Mouse (Mus musculus) heart, embryonic 13.5 days (tissue): ENCODE data around the gene Lgi1. TPM values are rescaled to one million over a fixed set of nuclear protein-coding genes. Genes with fewer than 3 reads are reported as not detected.
A peak's percentile ranks its signal among the peaks of the same experiment; 100 is the strongest.

Experiments
- ATAC-seq: fragments of 200-750 bp; cut with Nextera tagmentation; 2 replicates; pipeline ENCODE4 v1.8.0; 2017; ENCODE audit warnings: moderate TSS enrichment; ENCODE audit not compliant: insufficient number of reproducible peaks, low FRiP score, low TSS enrichment; ENCODE audit errors: extremely low read depth
- H3K27ac ChIP-seq: fragments of 300-500 bp; sonication (generic); replicated peaks from 2 replicates; pipeline ENCODE4 v1.5.1; 2015; ENCODE audit warnings: moderate library complexity, mild to moderate bottlenecking, inconsistent platforms
- H3K27me3 ChIP-seq: fragments of 300-500 bp; sonication (generic); replicated peaks from 2 replicates; pipeline ENCODE4 v1.6.1; 2015; ENCODE audit warnings: mild to moderate bottlenecking, inconsistent platforms
- H3K36me3 ChIP-seq: fragments of 300-500 bp; sonication (generic); 2 replicates; pipeline ENCODE4 v1.6.1; 2015; ENCODE audit warnings: mild to moderate bottlenecking, inconsistent platforms
- H3K4me1 ChIP-seq: fragments of 300-500 bp; sonication (generic); 2 replicates; pipeline ENCODE4 v1.6.1; 2015; ENCODE audit warnings: inconsistent platforms
- H3K4me2 ChIP-seq: fragments of 300-500 bp; sonication (generic); 2 replicates; pipeline ENCODE4 v1.6.1; 2015; ENCODE audit warnings: inconsistent platforms, mild to moderate bottlenecking, moderate library complexity
- H3K4me3 ChIP-seq: fragments of 300-500 bp; sonication (generic); 2 replicates; pipeline ENCODE4 v1.5.1; 2015; ENCODE audit warnings: moderate library complexity, mild to moderate bottlenecking, inconsistent platforms
- H3K9ac ChIP-seq: fragments of 300-500 bp; sonication (generic); 2 replicates; pipeline ENCODE4 v1.6.1; 2015; ENCODE audit warnings: inconsistent platforms, mild to moderate bottlenecking, moderate library complexity
- H3K9me3 ChIP-seq: fragments of 300-500 bp; sonication (generic); 2 replicates; pipeline ENCODE4 v1.6.1; 2016; ENCODE audit warnings: inconsistent platforms
- WGBS: fragments of 180-500 bp; shearing (Covaris S2); methylation state at CpG from one replicate; pipeline ENCODE4 v1.1.7; 2015; ENCODE audit warnings: mixed read lengths; 5-methylcytosine and 5-hydroxymethylcytosine counted together
- polyA plus RNA-seq: library from polyadenylated mRNA; unstranded; fragments of >200 nt; fragmentation: Nextera tagmentation; extraction: Ambion mirVana; gene quantifications from 2 replicates; pipeline ENCODE4 v1.2.1, GENCODE M21; 2015

Lgi1 gene
- 0.05 TPM in 1 of 2 replicates, not detected in the other for polyA plus RNA-seq

DNA sequence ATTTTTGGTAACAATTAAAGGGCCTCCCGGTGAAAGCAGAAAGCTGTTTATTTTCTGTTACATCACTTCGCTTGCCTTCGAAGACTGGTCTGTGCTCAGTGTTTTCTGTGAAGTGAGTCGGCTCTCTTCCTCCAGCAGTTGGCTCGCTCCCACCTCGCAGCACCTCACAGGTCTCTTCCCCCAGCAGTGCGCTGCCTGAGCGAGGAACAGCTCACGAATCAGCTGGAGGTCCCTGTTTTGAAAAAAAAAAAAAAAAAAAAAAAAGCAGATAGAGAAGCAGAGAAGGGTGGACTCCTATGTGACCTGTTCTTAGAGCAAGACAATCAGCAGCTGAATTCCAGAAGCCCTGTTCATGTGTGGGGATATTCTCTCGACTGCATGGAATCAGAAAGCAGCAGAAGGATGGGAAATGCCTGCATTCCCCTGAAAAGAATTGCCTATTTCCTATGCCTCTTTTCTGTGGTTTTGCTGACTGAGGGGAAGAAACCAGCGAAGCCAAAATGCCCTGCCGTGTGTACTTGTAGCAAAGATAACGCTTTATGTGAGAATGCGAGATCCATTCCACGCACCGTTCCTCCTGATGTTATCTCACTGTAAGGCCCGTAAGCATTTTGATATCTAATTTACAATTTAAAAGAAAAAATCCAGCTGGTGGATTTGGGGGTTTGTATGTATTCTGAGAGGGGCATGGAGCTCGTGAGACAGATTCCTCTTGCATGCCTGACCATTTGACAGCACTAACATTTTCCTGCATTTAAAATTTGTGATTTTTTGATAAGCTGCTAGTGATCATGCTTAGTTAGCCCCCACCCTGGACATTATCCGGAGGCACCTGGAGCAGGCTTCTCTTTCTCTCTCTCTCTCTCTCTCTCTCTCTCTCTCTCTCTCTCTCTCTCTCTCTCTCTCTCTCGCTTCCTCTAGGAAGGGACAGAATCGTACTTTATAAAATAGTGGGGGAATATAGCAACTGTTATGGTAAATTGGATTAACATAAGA, at the start of gene Lgi1:
Gene Lgi1, plus strand, starts transcription at position 32 of the 996 bp plus-strand sequence.
- Histone ChIP-seq H3K27me3 (peaks cover 22% of the 10 kb centered on the region; the same call in 1 of the 2 replicates), H3K9me3 (no peaks in the 10 kb centered on the region), H3K36me3 (no peaks in the 10 kb centered on the region), H3K4me2 (peak within 1 kb of the TSS; percentile 65), H3K9ac (peak within 1 kb of the TSS; percentile 56), H3K4me3 (peak within 1 kb of the TSS; percentile 32), H3K27ac (no peak within 1 kb of the TSS), H3K4me1 (peaks cover 11% of the 10 kb centered on the region)
- ATAC-seq = no peak
- WGBS = 22% methylated on average over 21 of the region's 21 CpGs

DNA sequence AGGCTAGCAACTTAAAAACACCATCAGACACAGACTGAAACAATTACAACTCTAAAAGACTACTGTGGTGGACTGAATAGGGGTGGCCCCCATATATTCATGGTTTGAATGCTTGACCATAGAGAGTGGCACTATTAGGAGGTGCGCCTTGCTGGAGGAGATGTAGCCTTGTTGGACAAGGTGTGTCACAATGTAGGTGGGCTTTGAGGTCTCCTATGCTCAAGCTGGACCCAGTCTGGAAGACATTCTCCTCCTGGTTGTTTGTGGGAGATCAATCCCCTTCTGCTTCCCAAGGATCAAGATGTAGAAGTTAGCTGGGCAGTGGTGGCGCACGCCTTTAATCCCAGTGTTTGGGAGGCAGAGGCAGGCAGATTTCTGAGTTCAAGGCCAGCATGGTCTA, 46.6 kb upstream of the Lgi1 start:
- H3K4me3 ChIP-seq = no peak overlapping the region
- H3K27ac ChIP-seq = no peak overlapping the region
- H3K36me3 ChIP-seq = peaks cover 45% of the 10 kb centered on the region
- H3K27me3 ChIP-seq = no peaks in the 10 kb centered on the region
- H3K4me2 ChIP-seq = no peak overlapping the region
- H3K9me3 ChIP-seq = no peaks in the 10 kb centered on the region
- peaks cover 2% of the 10 kb centered on the region for H3K4me1 ChIP-seq
- no peak for ATAC-seq
- 96% methylated on average over 3 of the region's 3 CpGs for WGBS
- H3K9ac ChIP-seq = no peak overlapping the region

DNA sequence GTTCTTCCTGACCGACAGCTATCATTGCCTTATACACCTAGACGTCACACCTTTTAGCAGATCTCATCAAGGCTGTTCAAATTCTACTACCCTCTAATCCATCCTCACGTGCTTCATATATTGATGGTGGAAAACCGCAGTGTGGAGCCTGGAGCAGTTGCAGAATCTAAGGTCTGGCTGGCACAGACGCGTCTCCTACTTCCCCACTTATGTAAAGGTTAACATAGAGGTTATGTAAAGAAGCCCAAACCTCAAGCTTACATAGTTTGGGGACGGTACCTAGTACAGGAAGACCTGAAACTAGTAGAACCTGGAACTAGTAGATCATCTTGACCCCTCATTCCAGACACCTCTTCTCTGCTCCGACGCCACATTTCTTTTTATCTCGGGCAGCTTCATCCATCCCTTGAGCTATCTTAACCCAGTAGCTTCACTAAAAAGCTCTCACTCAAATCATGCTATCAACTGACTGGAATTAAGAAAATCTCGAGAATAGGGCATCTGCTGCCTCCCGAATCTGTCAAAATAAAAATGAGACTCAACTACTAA, 40.9 kb upstream of the Lgi1 start:
- Histone ChIP-seq H3K27me3 (no peaks in the 10 kb centered on the region), H3K36me3 (peaks cover 10% of the 10 kb centered on the region), H3K4me3 (peak overlapping the region; percentile 86), H3K9me3 (no peaks in the 10 kb centered on the region), H3K9ac (peak overlapping the region; percentile 86), H3K4me1 (peaks cover 14% of the 10 kb centered on the region), H3K27ac (peak overlapping the region; percentile 89), H3K4me2 (peak overlapping the region; percentile 81)
- WGBS = 12% methylated on average over 12 of the region's 12 CpGs
- ATAC-seq = 0 out of 2 replicates have a peak, but pooled peaks have one; percentile 31

DNA sequence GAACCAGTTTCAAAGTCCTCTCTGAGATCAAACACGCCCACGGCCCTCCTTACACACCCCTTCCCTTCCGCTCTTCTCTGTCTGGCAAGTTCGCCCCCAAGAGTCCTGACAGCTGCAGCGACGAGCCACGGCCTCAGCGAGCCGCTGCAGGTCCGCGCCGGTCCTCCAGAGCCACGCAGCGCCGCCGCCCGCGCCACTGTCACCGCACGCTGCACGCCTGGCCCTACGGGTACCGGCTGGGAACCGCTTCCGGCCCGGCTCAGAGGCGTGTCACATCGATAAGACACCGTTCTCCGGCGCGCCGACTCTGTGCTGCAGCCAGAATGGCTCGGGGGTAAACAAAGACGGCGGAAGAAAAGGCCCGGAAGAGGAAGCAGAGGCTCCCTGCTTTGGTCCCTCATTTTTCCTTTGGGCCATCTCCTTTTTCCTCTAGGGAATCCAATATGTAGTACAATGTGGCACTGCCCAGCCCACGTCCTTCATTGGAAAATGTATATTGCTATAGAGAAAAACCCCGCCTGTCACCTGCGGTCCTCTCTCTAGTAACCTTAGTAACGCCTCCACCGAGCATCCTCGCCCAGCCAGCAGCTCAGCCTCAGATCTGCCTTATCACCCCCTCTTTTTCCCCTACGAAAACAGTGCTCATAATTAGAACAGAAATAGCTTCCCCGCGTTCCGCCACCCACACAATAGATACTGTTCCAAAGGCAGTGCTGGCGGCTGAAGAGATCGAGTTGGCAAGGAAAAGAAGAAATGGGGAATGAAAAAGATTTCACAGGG, 40.2 kb upstream of the Lgi1 start, which contains the start of gene Fra10ac1:
Gene Fra10ac1, minus strand, starts transcription at position 252 of the 780 bp plus-strand sequence.
- Histone ChIP-seq H3K27ac (peak within 1 kb of the TSS; percentile 89), H3K4me2 (peak within 1 kb of the TSS; percentile 81), H3K9ac (peak within 1 kb of the TSS; percentile 86), H3K9me3 (no peaks in the 10 kb centered on the region), H3K36me3 (peaks cover 5% of the 10 kb centered on the region), H3K4me1 (peaks cover 14% of the 10 kb centered on the region), H3K4me3 (peak within 1 kb of the TSS; percentile 86), H3K27me3 (no peaks in the 10 kb centered on the region)
- peak; percentile 85 for ATAC-seq
- 0% methylated on average over 49 of the region's 49 CpGs for WGBS

DNA sequence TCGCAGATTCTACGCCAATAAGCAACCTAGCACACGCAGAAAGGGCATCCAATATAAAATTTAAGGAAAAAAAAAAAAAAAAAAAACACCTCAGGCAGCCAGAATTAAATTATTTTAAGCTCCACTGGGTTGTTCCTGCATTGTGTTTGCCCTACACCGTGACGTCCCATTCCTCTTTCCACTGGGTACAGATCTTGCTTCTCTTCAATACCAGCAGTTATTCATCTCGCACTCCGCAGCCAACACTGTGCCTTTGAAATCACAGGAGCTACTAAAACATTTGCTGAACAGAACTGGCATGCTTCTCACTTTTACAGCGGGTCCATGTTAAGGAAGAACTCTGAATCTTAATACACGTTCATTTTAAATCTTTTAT, 39.7 kb upstream of the Lgi1 start:
- Histone ChIP-seq H3K9ac (peak overlapping the region; percentile 86), H3K4me1 (peaks cover 14% of the 10 kb centered on the region), H3K4me2 (peak overlapping the region; percentile 81), H3K27me3 (no peaks in the 10 kb centered on the region), H3K4me3 (peak overlapping the region; percentile 86), H3K27ac (peak overlapping the region; percentile 89), H3K36me3 (peaks cover 2% of the 10 kb centered on the region), H3K9me3 (no peaks in the 10 kb centered on the region; the same call in none of the 2 replicates)
- WGBS = 23% methylated on average over 9 of the region's 9 CpGs
- no peak for ATAC-seq

DNA sequence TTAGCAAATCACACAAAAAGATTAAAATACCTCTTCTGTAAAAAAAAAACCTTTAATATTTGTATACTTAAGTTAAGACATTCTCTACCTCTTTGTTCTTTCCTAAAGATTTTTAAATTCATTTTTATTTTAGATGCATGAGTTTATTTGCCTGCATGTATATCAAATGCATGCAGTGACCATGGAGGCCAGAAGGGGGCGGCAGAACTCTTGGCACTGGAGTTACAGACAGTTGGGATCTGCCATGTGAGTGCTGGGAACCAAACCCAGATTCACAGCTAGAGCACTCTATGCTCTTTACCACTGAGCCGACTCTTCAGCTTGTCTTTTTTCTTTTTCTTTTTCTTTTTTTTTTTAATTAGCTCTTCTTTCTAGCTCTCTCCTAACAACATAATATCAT, 35.6 kb upstream of the Lgi1 start:
- Histone ChIP-seq H3K27ac (no peak overlapping the region), H3K4me2 (no peak overlapping the region), H3K9me3 (no peaks in the 10 kb centered on the region; the same call in none of the 2 replicates), H3K4me3 (no peak overlapping the region), H3K9ac (no peak overlapping the region), H3K36me3 (no peaks in the 10 kb centered on the region), H3K27me3 (no peaks in the 10 kb centered on the region), H3K4me1 (peaks cover 5% of the 10 kb centered on the region; the same call in 1 of the 2 replicates)
- 50% methylated on average over 2 of the region's 2 CpGs for WGBS
- ATAC-seq = no peak

DNA sequence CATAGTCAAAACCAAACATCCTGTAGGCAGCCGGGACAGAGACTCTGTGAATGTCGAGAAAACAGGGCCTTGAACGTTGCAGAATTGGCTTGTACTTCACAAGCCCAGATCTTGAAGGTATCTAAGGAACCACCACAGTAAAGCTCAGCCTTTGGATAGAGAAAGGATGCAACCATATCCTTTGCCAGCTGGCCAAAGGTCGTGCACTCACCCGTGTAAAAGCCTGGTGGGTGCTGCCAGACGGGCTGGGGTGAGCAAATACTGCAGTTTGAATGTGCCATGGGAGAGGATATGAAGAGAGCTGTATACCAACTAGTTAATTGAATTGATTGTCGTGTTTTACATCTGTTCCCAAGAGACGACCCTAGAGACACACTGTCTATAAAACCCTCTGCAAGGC, 32.2 kb upstream of the Lgi1 start:
- ATAC-seq = no peak
- Histone ChIP-seq H3K4me2 (no peak overlapping the region), H3K9me3 (no peaks in the 10 kb centered on the region; the same call in none of the 2 replicates), H3K27ac (no peak overlapping the region), H3K27me3 (no peaks in the 10 kb centered on the region), H3K36me3 (no peaks in the 10 kb centered on the region), H3K9ac (no peak overlapping the region), H3K4me1 (no peaks in the 10 kb centered on the region), H3K4me3 (no peak overlapping the region)
- WGBS = 64% methylated on average over 8 of the region's 8 CpGs

DNA sequence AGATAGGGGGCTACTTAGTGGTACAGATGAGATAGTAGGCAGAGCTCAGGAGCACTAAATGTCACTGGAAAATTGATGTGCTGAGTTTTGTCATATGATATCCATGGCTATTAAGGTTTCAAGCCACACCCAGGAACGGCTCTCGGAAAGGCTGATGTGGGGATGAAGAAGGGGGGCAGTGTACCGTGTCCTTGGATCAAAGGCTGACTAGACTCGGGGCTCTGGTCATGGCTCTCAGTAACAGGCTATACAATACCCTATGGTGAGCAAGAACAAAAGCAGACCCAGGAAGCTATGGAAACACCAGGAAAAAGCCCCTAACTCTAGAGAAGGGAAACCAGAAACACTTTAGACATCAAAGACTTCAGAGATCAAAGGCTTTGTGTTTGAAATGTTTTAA, 31.8 kb upstream of the Lgi1 start:
- no peak for ATAC-seq
- no peak overlapping the region for H3K4me3 ChIP-seq
- H3K9ac ChIP-seq = no peak overlapping the region
- no peak overlapping the region for H3K4me2 ChIP-seq
- no peaks in the 10 kb centered on the region for H3K4me1 ChIP-seq
- WGBS = 57% methylated on average over 4 of the region's 4 CpGs
- H3K36me3 ChIP-seq = no peaks in the 10 kb centered on the region
- H3K9me3 ChIP-seq = no peaks in the 10 kb centered on the region; the same call in none of the 2 replicates
- H3K27me3 ChIP-seq = no peaks in the 10 kb centered on the region
- no peak overlapping the region for H3K27ac ChIP-seq

DNA sequence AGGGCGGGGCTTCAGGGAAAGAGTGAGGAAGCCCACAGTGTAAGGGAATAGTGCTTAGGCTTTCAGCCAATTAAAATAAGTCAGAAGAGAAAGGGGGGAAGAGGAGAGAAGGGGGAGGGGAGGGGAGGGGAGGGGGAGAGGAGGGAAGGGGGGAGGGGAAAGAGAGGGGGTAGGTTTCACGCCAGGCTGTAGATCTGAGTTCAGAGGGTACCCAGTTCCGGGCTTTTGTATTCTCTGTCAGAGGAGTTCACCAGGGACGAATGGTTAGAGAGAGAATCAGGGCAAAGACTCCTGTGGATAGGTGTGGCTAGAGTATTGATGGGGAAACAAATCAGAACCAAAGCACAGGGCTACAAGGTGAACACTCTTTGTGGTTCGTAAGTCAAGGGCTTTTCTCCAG, 27.8 kb upstream of the Lgi1 start:
- Histone ChIP-seq H3K27ac (no peak overlapping the region), H3K4me1 (peaks cover 4% of the 10 kb centered on the region; the same call in 1 of the 2 replicates), H3K4me3 (no peak overlapping the region), H3K27me3 (no peaks in the 10 kb centered on the region), H3K36me3 (no peaks in the 10 kb centered on the region), H3K9ac (no peak overlapping the region), H3K9me3 (no peaks in the 10 kb centered on the region), H3K4me2 (no peak overlapping the region)
- 65% methylated on average over 5 of the region's 5 CpGs for WGBS
- no peak for ATAC-seq

DNA sequence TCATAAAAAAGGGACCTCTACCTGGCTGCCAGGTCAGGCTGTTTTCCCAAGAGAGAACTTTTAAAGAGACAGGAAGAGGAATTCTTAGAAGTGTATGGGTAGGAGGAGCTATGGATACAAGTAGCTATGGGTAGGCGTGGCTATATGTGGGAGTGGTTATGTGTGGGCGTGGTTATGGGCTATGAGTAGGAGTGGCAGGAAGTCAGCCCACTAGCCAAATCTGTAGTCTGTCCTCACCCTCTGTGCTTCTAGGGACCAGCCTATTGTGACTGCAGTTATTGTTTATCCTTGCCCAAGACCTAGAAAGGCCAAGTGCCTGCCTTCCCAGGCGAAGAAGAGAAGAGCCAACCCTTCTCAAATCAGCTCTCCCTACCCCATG, 26.5 kb upstream of the Lgi1 start:
- ATAC-seq = no peak
- peaks cover 4% of the 10 kb centered on the region; the same call in 1 of the 2 replicates for H3K4me1 ChIP-seq
- no peak overlapping the region for H3K4me2 ChIP-seq
- no peak overlapping the region for H3K4me3 ChIP-seq
- no peak overlapping the region for H3K9ac ChIP-seq
- WGBS = 30% methylated on average over 3 of the region's 3 CpGs
- H3K27me3 ChIP-seq = no peaks in the 10 kb centered on the region
- H3K9me3 ChIP-seq = no peaks in the 10 kb centered on the region
- no peaks in the 10 kb centered on the region for H3K36me3 ChIP-seq
- H3K27ac ChIP-seq = no peak overlapping the region
